Mouse (Mus musculus) CD4-positive naive resting alpha-beta T cell, adult 76 days (primary cell): ENCODE data around the gene Gm10696. TPM values are rescaled to one million over a fixed set of nuclear protein-coding genes. Genes with fewer than 3 reads are reported as not detected.

Source experiments
- total RNA-seq: library from RNA; stranded (reverse); gene quantifications from one replicate; pipeline ENCODE4 v1.2.4, GENCODE M21; 2023

The Gm10696 gene
- not detected for total RNA-seq

DNA sequence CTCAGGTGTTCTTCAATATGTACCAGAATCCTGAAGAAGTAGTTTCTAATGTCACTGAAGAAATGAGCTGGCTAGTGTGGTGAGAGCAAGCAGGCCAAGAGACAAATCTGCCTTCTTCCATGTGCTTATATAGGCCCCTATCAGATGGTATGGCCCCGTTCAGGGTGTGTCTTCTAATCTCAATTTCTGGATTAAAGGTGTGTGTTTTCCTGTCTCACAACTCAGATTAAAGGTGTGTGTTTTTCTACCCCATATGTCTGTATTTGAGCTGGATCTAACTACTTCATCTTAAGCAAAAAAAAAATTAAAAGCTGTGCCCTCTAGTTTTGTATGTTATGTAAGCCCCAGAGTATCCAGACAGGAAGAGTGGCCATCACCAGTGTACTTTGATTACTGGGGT is at the start of gene Gm10696:
TSS of gene Gm10696 (minus strand) at position 101 of the 400 bp plus-strand sequence.

GRCm38 (mm10) chr3:94196414-94196813 is 18.4 kb upstream of the Gm10696 start, which contains the start of gene Gm5286:
Gene Gm5286 (plus strand): TSS chr3:94196714.

Other genes starting within 250 kb of the Gm10696 start
- not detected for gene Gm9117, start 234.7 kb downstream of the Gm10696 start, total RNA-seq
- not detected for gene Tdpoz5, start 216.9 kb downstream of the Gm10696 start, total RNA-seq
- not detected for gene Gm9125, start 123.3 kb downstream of the Gm10696 start, total RNA-seq
- gene Gm10697, start 105.5 kb downstream of the Gm10696 start, total RNA-seq = not detected
- not detected for gene Gm5286, start 18.5 kb upstream of the Gm10696 start, total RNA-seq
- not detected for gene Gm4778, start 85.8 kb upstream of the Gm10696 start, total RNA-seq
- gene Them4, start 131.9 kb upstream of the Gm10696 start, total RNA-seq = 7.2 TPM
- gene Them5, start 163.9 kb upstream of the Gm10696 start, total RNA-seq = not detected
- not detected for gene C2cd4d, start 184.2 kb upstream of the Gm10696 start, total RNA-seq
- not detected for gene Rorc, start 194.6 kb upstream of the Gm10696 start, total RNA-seq
- not detected for gene Lingo4, start 220.3 kb upstream of the Gm10696 start, total RNA-seq
- 5.8 TPM for gene Tdrkh, start 235.1 kb upstream of the Gm10696 start, total RNA-seq